Mouse (Mus musculus): ENCODE measurements around the gene Tceal9. TPM values are rescaled to one million over a fixed set of nuclear protein-coding genes. Genes with fewer than 3 reads are reported as not detected.

Tceal9 gene
- polyA plus RNA-seq, 1 experiment from 2014 or later = 546 TPM

DNA sequence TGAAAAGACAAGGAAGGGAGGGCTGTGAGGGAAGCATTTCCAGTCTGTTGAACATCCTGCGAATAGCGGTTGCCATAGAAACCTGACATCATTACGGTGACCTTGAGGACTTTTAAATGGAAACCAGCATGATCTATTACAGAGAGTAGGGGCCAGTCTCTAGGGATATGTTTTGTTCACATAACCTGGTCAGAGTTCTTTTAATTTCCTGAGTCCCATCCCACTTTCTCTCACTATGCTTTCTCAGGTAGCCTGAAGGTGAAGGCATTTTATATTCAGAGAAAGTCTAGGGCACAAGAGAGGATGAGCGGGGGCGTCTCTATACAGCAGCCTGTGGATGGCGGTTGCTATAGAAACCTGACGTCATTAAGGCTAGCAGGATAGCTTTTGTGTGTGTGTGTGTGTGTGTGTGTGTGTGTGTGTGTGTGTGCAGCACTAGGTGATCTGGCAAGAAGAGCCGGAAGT, 46.0 kb downstream of the Tceal9 start:
- Histone ChIP-seq H3K4me3 (replicated peaks; ENCODE audit: low read length) (no peak overlapping the region), H3K4me1 (ENCODE audit: control insufficient read depth, insufficient read depth, low read length) (no peaks in the 10 kb centered on the region), H3K9me3 (replicated peaks; ENCODE audit: control insufficient read depth, low read length) (no peaks in the 10 kb centered on the region), H3K36me3 (ENCODE audit: control insufficient read depth, insufficient read depth, low read length) (no peaks in the 10 kb centered on the region), H3K4me2 (ENCODE audit: low read depth, low read length) (no peak overlapping the region), H3K27me3 (ENCODE audit: control insufficient read depth, insufficient read depth, low read length) (no peaks in the 10 kb centered on the region), H3K9ac (ENCODE audit: low read length) (no peak overlapping the region), H3K27ac (ENCODE audit: low read length) (no peak overlapping the region)
- no peak for ATAC-seq (ENCODE audit: insufficient read depth, low FRiP score)
- WGBS = 32% methylated on average over 8 of the region's 8 CpGs

Other genes starting within 250 kb of the Tceal9 start
- 22.1 and 26.9 TPM in 2 replicates for gene Arxes1, start 211.7 kb upstream of the Tceal9 start, polyA plus RNA-seq (2015; fragmentation: Nextera tagmentation; extraction: Ambion mirVana)
- 80.4 and 92.3 TPM in 2 replicates for gene Bex2, start 176.8 kb upstream of the Tceal9 start, polyA plus RNA-seq (2015; fragmentation: Nextera tagmentation; extraction: Ambion mirVana)
- gene Nxf3, start 159.8 kb upstream of the Tceal9 start, polyA plus RNA-seq (2015; fragmentation: Nextera tagmentation; extraction: Ambion mirVana) = not detected in 2 replicates
- gene Bex4, start 106.1 kb upstream of the Tceal9 start, polyA plus RNA-seq (2015; fragmentation: Nextera tagmentation; extraction: Ambion mirVana) = 76.9 and 103 TPM in 2 replicates
- gene Tceal8, start 72.7 kb upstream of the Tceal9 start, polyA plus RNA-seq (2015; fragmentation: Nextera tagmentation; extraction: Ambion mirVana) = 173 and 201 TPM in 2 replicates
- 4.7 and 7.0 TPM in 2 replicates for gene Tceal5, start 41.2 kb upstream of the Tceal9 start, polyA plus RNA-seq (2015; fragmentation: Nextera tagmentation; extraction: Ambion mirVana)
- gene Tceal7, start 30.3 kb upstream of the Tceal9 start, polyA plus RNA-seq (2015; fragmentation: Nextera tagmentation; extraction: Ambion mirVana) = 2.9 and 94.6 TPM in 2 replicates
- 54.8 and 84.5 TPM in 2 replicates for gene Bex1, start 29.6 kb upstream of the Tceal9 start, polyA plus RNA-seq (2015; fragmentation: Nextera tagmentation; extraction: Ambion mirVana)
- 306 and 333 TPM in 2 replicates for gene Bex3, start 25.2 kb downstream of the Tceal9 start, polyA plus RNA-seq (2015; fragmentation: Nextera tagmentation; extraction: Ambion mirVana)